Mouse (Mus musculus) frontal cortex, postnatal 25 days (tissue): ENCODE measurements at regions not wholly inside any gene's neighbourhood (a gene's known extent, or its start where the extent isn't known, plus 50 kb on each side); places are given as distances from the start of the nearest gene placed in this dataset.

Source experiments
- DNase-seq, 2 experiments: peaks; one replicate each; pipeline ENCODE4 v3.0.0; 2022; ENCODE audit warnings: low spot score in 2 of 2

GRCm38 (mm10) chr14:55301996-55302395 is 80.2 kb downstream of the Dhrs2 start:
- DNase-seq = no peak

DNA sequence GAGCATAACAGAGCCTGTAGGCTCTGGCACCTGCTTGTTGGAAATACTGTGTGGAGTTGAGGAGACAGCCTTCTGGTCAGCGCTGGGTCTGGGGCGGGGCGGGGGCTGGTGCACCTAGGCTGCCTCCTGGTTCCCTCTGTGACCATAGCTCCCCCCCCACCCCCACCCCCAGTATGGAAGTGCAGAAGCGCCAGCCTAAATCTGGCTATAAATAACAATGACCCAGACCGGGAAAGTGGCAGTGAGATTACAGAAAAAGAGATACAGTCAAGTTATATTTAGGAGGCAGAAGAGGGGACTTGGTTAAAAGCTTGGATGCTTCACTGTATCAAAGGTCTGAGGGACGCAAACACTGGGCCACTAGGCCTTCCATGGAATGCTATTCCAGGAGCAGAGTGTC is 91.8 kb downstream of the Dhrs2 start:
- no peak for DNase-seq

GRCm38 (mm10) chr14:55323897-55324296 is 102.1 kb downstream of the Dhrs2 start:
- DNase-seq = no peak

GRCm38 (mm10) chr14:55324335-55324734 is 102.5 kb downstream of the Dhrs2 start:
- no peak for DNase-seq

DNA sequence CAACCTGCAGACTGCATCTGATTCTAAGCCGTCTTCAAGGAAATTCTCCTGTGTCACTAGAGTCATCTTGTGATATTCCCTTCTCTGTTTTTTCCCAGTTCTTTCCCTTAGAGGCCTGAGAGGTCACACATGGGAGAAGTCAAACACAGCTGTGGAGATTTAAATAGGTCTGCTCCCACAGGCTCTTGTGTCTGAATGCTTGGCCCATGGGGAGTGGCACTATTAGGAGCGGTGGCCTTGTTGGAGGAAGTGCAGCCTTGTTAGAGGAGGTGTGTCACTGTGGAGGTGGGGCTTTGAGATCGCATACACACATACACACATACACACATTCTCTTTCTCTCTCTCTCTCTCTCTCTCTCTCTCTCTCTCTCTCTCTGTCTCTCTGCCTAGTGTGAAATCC is 112.0 kb downstream of the Dhrs2 start:
- no peak for DNase-seq

DNA sequence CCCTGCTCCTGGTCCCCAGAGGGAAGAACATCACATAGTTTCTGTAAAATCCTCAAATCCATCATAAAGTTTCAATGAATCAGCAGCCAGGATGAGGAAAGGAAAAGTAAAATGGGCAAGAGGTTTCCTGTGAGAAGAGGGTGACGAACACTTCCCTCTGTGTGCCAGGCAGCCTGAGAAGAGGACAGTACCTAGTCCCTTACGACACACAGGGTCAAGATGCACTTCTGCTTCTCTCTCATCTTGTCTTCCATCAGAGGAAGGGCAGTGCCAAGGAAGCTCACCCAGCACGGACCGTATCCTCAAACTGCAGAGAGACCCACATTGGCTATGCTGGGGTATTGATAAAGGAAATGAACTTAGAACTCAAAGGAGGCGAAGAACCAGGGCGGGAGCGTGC is 112.5 kb downstream of the Dhrs2 start:
- DNase-seq = no peak

- DNase-seq = no peak
Observed at GRCm38 (mm10) chr14:55335586-55335985, 113.8 kb downstream of the Dhrs2 start.

DNA sequence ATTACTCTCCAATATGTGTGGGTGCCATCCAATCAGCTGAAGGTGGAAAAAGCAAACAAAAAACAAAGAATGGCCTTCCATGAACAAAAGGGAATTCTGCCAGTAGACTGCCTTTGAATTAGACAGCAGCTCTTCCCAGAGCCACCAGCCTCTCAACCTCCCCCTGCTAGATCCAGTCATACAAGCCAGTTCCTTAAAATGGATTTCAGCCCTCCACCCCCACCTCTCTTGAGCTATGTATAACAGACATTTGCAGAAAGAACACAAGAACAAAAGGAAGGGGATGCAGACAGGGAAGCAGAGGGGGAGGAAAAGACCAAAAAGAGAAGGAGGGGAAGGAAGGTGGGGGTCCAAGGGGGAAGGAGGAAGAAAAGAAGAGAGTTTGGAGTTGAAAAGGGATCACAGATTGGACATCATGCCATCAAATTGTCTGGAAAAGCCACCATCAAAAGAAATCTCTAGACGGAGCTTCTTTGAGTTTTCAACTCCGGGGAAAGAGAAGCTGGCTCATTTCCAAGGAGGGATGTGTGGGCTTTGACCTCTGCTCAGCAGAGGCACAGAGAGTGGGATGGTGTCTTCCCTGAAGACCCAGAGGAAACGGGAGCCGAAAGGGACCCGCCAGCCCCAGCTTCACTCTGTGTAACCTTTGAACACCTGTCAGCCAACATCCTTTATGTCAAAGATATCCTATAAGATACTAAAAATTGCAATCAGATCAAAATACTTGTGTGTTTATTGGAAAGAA is 114.8 kb downstream of the Dhrs2 start:
- DNase-seq = no peak

DNA sequence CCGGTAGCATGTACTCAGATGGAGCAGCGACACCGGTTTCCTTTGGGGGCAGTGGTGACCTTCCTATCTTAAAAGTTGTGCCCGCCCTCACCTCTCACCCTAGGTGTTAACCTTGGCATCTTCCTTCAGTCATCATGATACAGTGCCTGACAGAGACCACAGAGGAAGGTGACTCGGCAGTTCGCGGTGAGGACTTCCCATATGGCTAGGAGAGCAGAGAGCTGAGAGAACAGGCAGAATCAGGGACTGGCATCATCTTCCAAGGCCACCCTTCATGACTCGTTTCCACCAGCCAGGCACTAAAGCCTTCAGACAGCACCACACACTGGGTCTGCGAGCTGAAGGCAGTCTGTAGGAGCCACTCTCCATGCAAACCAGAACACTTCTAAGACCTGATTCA is 116.2 kb downstream of the Dhrs2 start:
- no peak for DNase-seq

GRCm38 (mm10) chr14:55338500-55338899 is 116.7 kb downstream of the Dhrs2 start:
- DNase-seq = no peak

DNA sequence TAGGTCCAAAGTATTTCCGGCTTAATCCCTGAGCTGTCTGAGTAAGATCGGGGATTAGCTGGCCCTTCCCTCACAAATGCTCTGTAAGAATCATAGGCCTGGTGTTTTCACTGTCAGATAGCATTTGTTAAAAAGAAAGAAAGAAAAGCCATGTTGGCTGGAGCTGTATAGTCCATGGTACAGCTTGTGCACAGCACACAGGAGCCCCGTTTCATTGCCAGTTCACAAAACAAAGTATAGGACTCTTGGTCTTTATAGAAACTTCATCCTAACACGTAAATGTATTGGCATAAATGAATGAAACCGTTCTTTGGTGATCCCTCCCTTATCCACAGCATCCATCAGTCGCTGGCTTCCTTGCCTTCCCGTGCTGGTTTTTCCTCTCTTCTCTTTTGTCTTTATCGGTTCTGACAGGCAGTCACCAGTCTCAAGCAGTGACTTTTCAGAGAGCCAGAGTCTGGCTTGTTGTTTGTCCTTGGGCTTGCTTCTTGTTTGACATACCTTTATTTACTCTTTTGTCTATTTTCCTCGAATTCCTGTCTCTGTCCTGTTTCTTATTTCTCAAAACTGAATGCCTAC is 117.3 kb downstream of the Dhrs2 start:
- DNase-seq = no peak

DNA sequence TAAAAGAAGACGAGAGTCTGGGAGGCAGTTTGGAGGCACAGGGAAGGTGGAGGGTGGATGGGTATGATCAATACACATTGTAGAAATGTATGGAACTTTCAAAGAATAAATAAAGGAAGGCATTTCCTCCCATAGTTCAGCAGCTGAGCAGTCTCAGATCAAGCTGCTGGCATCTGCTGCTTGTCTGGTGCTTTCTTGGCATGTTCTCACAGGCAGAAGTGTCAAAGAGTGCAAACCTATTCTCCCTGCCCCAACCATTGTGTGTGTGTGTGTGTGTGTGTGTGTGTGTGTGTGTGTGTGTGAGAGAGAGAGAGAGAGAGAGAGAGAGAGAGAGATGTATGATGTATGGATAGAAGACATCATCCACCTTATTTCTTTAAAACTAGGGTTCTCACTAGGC is 121.5 kb downstream of the Dhrs2 start:
- no peak for DNase-seq

DNA sequence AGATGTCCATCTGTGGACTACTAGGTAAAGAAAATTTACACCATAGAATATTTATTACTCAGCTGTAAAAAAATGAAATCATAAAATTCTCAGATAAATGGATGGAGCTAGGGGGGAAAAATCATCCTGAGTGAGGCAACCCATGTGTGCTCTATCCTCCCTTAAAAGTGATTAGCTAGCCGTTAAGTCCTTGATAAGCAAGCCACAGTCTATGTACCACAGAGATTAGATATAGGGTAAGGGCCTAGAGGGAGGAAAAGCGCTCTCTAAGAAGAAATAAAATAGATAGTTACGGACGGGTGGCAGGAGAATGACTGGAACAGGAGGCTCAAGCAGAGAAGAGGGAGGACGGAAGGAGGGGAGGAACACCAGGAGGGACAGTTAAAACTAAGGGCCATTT is 122.1 kb downstream of the Dhrs2 start:
- DNase-seq = no peak

GRCm38 (mm10) chr14:55345091-55345490 is 123.3 kb downstream of the Dhrs2 start:
- no peak for DNase-seq

- no peak for DNase-seq
Observed at GRCm38 (mm10) chr14:55348098-55348497, 126.3 kb downstream of the Dhrs2 start.

DNA sequence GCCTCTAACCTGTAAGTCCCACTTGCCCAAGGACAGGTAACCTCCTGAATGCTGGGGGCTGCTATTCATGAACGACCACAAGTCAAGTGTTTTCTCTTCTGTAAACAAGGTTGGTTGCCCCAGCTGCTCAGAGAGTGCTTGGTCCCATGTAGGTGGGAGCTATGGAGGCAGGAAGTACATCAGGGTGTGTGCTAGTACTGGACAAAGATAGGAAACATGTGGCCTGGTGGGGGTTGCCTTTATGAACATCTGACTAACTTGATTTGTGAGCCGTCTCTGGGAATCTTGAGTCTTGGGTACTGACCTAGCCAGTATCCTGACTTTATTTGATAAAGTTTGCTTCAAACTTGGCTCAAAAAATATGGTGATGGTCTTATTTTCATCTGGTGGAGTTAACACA is 121.3 kb upstream of the Dhrs4 start:
- no peak for DNase-seq

DNA sequence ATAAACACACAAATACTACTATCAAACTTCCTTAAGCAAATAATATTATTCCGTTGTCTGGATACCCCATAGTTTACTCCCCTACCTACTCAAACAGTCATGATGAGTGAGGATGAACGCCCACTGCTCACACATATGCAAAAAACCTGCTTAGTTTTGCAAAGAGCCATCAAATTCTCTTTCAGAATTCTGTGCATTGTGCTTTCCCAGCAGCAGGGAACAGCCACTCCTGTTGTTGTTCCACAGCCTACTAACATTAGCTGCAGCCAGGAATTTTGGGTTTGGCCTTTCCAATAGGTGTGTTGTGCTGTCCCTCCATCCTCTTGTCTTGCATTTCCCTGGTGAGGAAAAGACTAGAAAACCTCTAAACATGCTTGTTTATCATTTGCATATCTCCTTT is 120.1 kb upstream of the Dhrs4 start:
- no peak for DNase-seq

DNA sequence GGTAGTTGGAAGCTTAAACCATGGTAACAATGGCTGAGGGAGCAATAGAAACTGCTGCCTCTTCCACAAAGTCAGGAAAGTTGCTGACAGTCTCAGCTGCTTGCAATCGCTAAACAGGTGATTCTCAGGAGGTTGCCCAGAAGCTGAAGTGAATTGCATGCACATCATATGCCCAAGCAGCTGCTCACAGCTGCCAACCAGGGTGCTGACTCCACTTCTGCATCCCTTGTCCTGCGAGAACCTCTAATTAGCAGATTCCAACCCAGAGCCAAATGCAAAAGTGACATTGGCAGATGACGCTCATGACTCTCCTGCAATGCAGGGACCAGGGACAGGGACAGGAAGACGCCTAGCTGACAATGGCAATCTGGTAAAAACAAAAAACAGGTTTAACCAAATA is 116.2 kb upstream of the Dhrs4 start:
- DNase-seq = no peak

DNA sequence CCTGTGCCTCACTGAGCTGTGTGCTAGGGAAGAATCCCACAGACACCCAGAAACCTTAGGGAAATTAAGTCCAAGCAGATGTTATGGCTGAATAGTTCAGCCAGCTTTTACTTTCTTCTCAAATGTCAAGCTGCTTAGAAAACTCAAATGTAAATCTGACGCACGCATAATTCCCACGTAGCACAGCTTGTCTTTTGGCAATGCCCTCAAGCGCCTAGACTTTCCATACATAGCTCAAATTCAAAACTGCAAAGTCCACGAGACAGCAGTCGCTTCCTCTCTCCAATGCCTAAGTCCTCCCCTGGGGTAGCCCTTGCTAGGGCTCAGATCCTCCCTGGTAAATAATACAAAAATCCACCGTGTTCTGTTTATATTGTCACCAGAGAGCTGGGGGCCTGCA is 115.8 kb upstream of the Dhrs4 start:
- no peak for DNase-seq

- DNase-seq = no peak
Observed at GRCm38 (mm10) chr14:55370384-55370783, 108.2 kb upstream of the Dhrs4 start.

GRCm38 (mm10) chr14:55372960-55373359 is 105.6 kb upstream of the Dhrs4 start:
- no peak for DNase-seq

- peak in 1 of 2 experiments; percentile 21 for DNase-seq
Observed at GRCm38 (mm10) chr14:55386773-55387172, 91.8 kb upstream of the Dhrs4 start.

DNA sequence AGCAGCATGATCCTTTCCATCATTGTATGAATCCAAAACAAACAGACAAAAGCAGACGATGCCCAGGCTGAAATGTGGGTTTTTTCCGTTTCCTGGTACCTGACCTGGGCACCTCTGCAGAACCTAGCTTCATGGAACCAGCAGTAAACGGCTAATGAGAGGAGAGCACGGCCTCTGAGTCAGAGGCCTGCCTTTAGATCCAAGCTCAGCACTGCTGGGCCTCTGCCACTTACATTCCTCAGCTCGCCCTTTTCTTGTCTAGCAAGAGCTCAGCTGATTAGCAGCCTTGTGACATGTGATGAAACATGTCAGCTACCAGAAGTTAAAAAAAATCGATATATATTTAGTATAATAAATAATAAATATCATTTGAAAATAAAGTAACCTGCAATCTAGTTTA is 91.2 kb upstream of the Dhrs4 start:
- DNase-seq = no peak

- no peak for DNase-seq
Observed at GRCm38 (mm10) chr14:55392390-55392789, 86.2 kb upstream of the Dhrs4 start.
